Mouse (Mus musculus) bone marrow macrophage, adult 2 months (primary cell): ENCODE results near the gene Itsn1.

ENCODE experiments used
- CTCF ChIP-seq: IDR thresholded peaks from 2 replicates; pipeline ENCODE4 v1.5.1; 2012; ENCODE audit warnings: low read depth, mild to moderate bottlenecking, low read length, moderate library complexity
- POLR2A ChIP-seq: IDR thresholded peaks from 2 replicates; pipeline ENCODE4 v1.6.1; 2012; ENCODE audit warnings: mild to moderate bottlenecking, low read depth, low read length, borderline replicate concordance

DNA sequence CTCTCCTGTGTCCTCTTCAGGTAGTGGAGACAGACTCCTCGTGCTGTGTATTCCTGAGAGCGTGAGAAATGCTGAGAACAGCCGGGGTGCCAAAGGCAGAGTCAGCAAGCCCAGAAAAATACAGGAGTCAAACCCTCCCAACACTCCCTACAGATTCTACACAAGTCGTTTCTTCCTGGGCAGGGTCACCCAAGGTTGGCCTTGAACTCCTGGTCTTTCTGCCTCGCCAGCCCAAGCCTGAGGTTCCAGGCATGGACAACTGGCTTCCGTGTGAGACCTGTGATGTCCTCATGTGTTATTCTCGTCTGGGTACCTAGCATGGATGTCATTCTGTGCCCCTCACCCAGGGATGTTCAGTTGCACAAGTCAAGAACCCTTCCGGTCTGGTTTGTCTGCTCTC, 193.9 kb downstream of the Itsn1 start:
- TF ChIP-seq CTCF: no peak
- no peak for TF ChIP-seq POLR2A
